Mouse (Mus musculus) intestine, embryonic 15.5 days (tissue): ENCODE measurements around the gene Ugt1a10. TPM values are rescaled to one million over a fixed set of nuclear protein-coding genes. Genes with fewer than 3 reads are reported as not detected.

ENCODE experiments used
- ATAC-seq: fragments of 200-750 bp; cut with Nextera tagmentation; 2 replicates; pipeline ENCODE4 v1.8.0; 2017; ENCODE audit warnings: moderate TSS enrichment, moderate library complexity
- H3K27ac ChIP-seq: fragments of 300-500 bp; sonication (generic); 2 replicates; pipeline ENCODE4 v1.5.1; 2015; ENCODE audit warnings: mild to moderate bottlenecking, inconsistent platforms
- H3K27me3 ChIP-seq: fragments of 300-500 bp; sonication (generic); replicated peaks from 2 replicates; pipeline ENCODE4 v1.6.1; 2015; ENCODE audit warnings: inconsistent platforms
- H3K36me3 ChIP-seq: fragments of 300-500 bp; sonication (generic); 2 replicates; pipeline ENCODE4 v1.6.1; 2015; ENCODE audit warnings: inconsistent platforms
- H3K4me1 ChIP-seq: fragments of 300-500 bp; sonication (generic); replicated peaks from 2 replicates; pipeline ENCODE4 v1.6.1; 2015; ENCODE audit warnings: inconsistent platforms
- H3K4me2 ChIP-seq: fragments of 300-500 bp; sonication (generic); replicated peaks from 2 replicates; pipeline ENCODE4 v1.6.1; 2015; ENCODE audit warnings: mild to moderate bottlenecking, inconsistent platforms
- H3K4me3 ChIP-seq: fragments of 300-500 bp; sonication (generic); replicated peaks from 2 replicates; pipeline ENCODE4 v1.5.1; 2015; ENCODE audit warnings: inconsistent platforms
- H3K9ac ChIP-seq: fragments of 300-500 bp; sonication (generic); 2 replicates; pipeline ENCODE4 v1.6.1; 2015; ENCODE audit warnings: inconsistent platforms
- H3K9me3 ChIP-seq: fragments of 300-500 bp; sonication (generic); 2 replicates; pipeline ENCODE4 v1.6.1; 2016; ENCODE audit warnings: inconsistent platforms
- WGBS: fragments of 180-500 bp; shearing (Covaris S2); methylation state at CpG from one replicate; pipeline ENCODE4 v1.1.7; 2015; 5-methylcytosine and 5-hydroxymethylcytosine counted together
- polyA plus RNA-seq: library from polyadenylated mRNA; unstranded; fragments of >200 nt; fragmentation: Nextera tagmentation; extraction: Ambion mirVana; gene quantifications from 2 replicates; pipeline ENCODE4 v1.2.1, GENCODE M21; 2015

Ugt1a10 gene
- polyA plus RNA-seq, 1 experiment from 2014 or later: not detected

GRCm38 (mm10) chr1:88243861-88244260 is 188.7 kb downstream of the Ugt1a10 start:
- Histone ChIP-seq H3K4me3 (no peak overlapping the region), H3K36me3 (no peaks in the 10 kb centered on the region), H3K9me3 (peaks cover 33% of the 10 kb centered on the region), H3K9ac (no peak overlapping the region), H3K27ac (no peak overlapping the region), H3K4me1 (no peaks in the 10 kb centered on the region), H3K4me2 (no peak overlapping the region), H3K27me3 (no peaks in the 10 kb centered on the region)
- no peak for ATAC-seq
- 62% methylated on average over 5 of the region's 5 CpGs for WGBS

GRCm38 (mm10) chr1:88245881-88246280 is 190.7 kb downstream of the Ugt1a10 start:
- Histone ChIP-seq H3K36me3 (no peaks in the 10 kb centered on the region), H3K9me3 (peaks cover 20% of the 10 kb centered on the region)
- 0 out of 2 replicates have a peak, but pooled peaks have one; percentile 3 for ATAC-seq

GRCm38 (mm10) chr1:88246386-88246785 is 191.2 kb downstream of the Ugt1a10 start:
- Histone ChIP-seq H3K4me3 (no peak overlapping the region), H3K27me3 (no peaks in the 10 kb centered on the region), H3K9ac (no peak overlapping the region), H3K4me1 (no peaks in the 10 kb centered on the region), H3K4me2 (no peak overlapping the region), H3K9me3 (peaks cover 17% of the 10 kb centered on the region), H3K27ac (no peak overlapping the region), H3K36me3 (no peaks in the 10 kb centered on the region)
- 49% methylated on average over 6 of the region's 6 CpGs for WGBS
- no peak for ATAC-seq

More at GRCm38 (mm10) chr1:88245881-88246280, 190.7 kb downstream of the Ugt1a10 start:
- Histone ChIP-seq H3K27me3 (no peaks in the 10 kb centered on the region), H3K4me3 (no peak overlapping the region), H3K9ac (no peak overlapping the region), H3K4me1 (no peaks in the 10 kb centered on the region), H3K4me2 (no peak overlapping the region), H3K27ac (no peak overlapping the region)
- WGBS: 79% methylated on average over 6 of the region's 6 CpGs

GRCm38 (mm10) chr1:88247660-88248059 is 192.5 kb downstream of the Ugt1a10 start:
- Histone ChIP-seq H3K9me3 (peaks cover 12% of the 10 kb centered on the region), H3K36me3 (no peaks in the 10 kb centered on the region), H3K4me2 (no peak overlapping the region), H3K27ac (no peak overlapping the region), H3K27me3 (no peaks in the 10 kb centered on the region), H3K9ac (no peak overlapping the region), H3K4me1 (no peaks in the 10 kb centered on the region), H3K4me3 (no peak overlapping the region)
- 53% methylated on average over 2 of the region's 2 CpGs for WGBS
- no peak for ATAC-seq

- no peaks in the 10 kb centered on the region for H3K27me3 ChIP-seq
- no peak overlapping the region for H3K9ac ChIP-seq
- H3K36me3 ChIP-seq: no peaks in the 10 kb centered on the region
- H3K4me3 ChIP-seq: no peak overlapping the region
- ATAC-seq: no peak
- 70% methylated on average over 4 of the region's 4 CpGs for WGBS
- no peak overlapping the region for H3K4me2 ChIP-seq
- no peak overlapping the region for H3K27ac ChIP-seq
- peaks cover 8% of the 10 kb centered on the region; the same call in 1 of the 2 replicates for H3K9me3 ChIP-seq
- H3K4me1 ChIP-seq: no peaks in the 10 kb centered on the region
Measured at GRCm38 (mm10) chr1:88248658-88249057, 193.5 kb downstream of the Ugt1a10 start.

GRCm38 (mm10) chr1:88249596-88249995 is 194.4 kb downstream of the Ugt1a10 start:
- Histone ChIP-seq H3K27me3 (no peaks in the 10 kb centered on the region), H3K9ac (no peak overlapping the region), H3K4me1 (no peaks in the 10 kb centered on the region), H3K36me3 (no peaks in the 10 kb centered on the region), H3K4me3 (no peak overlapping the region), H3K4me2 (no peak overlapping the region), H3K9me3 (peaks cover 3% of the 10 kb centered on the region; the same call in 1 of the 2 replicates), H3K27ac (no peak overlapping the region)
- 78% methylated on average over 7 of the region's 7 CpGs for WGBS
- ATAC-seq: no peak

GRCm38 (mm10) chr1:88250023-88250422 is 194.8 kb downstream of the Ugt1a10 start:
- 81% methylated on average over 5 of the region's 5 CpGs for WGBS
- Histone ChIP-seq H3K4me3 (no peak overlapping the region), H3K4me2 (no peak overlapping the region), H3K9me3 (peaks cover 5% of the 10 kb centered on the region; the same call in 1 of the 2 replicates), H3K9ac (no peak overlapping the region), H3K27ac (no peak overlapping the region), H3K4me1 (no peaks in the 10 kb centered on the region), H3K27me3 (no peaks in the 10 kb centered on the region), H3K36me3 (no peaks in the 10 kb centered on the region)
- ATAC-seq: no peak

- Histone ChIP-seq H3K9ac (no peak overlapping the region), H3K36me3 (no peaks in the 10 kb centered on the region), H3K4me2 (no peak overlapping the region), H3K27me3 (no peaks in the 10 kb centered on the region), H3K4me1 (no peaks in the 10 kb centered on the region), H3K9me3 (0 out of 2 replicates have a peak, but pooled peaks cover 9% of the 10 kb centered on the region), H3K4me3 (no peak overlapping the region), H3K27ac (no peak overlapping the region)
- 72% methylated on average over 8 of the region's 8 CpGs for WGBS
- peak; percentile 13 for ATAC-seq
Measured at GRCm38 (mm10) chr1:88253106-88253505, 197.9 kb downstream of the Ugt1a10 start.

- no peaks in the 10 kb centered on the region for H3K27me3 ChIP-seq
- H3K4me2 ChIP-seq: no peak overlapping the region
- H3K27ac ChIP-seq: no peak overlapping the region
- 71% methylated on average over 6 of the region's 6 CpGs for WGBS
- H3K36me3 ChIP-seq: no peaks in the 10 kb centered on the region
- H3K4me3 ChIP-seq: no peak overlapping the region
- H3K9ac ChIP-seq: no peak overlapping the region
- no peaks in the 10 kb centered on the region for H3K4me1 ChIP-seq
- peak; percentile 36 for ATAC-seq
- 0 out of 2 replicates have a peak, but pooled peaks cover 9% of the 10 kb centered on the region for H3K9me3 ChIP-seq
Measured at GRCm38 (mm10) chr1:88253540-88253939, 198.4 kb downstream of the Ugt1a10 start.

- H3K9ac ChIP-seq: no peak overlapping the region
- no peak for ATAC-seq
- no peak overlapping the region for H3K4me2 ChIP-seq
- H3K36me3 ChIP-seq: 0 out of 2 replicates have a peak, but pooled peaks cover 1% of the 10 kb centered on the region
- WGBS: 84% methylated on average over 12 of the region's 12 CpGs
- H3K4me1 ChIP-seq: 0 out of 2 replicates have a peak, but pooled peaks cover 8% of the 10 kb centered on the region
- H3K4me3 ChIP-seq: no peak overlapping the region
- H3K27ac ChIP-seq: no peak overlapping the region
- H3K9me3 ChIP-seq: 0 out of 2 replicates have a peak, but pooled peaks cover 9% of the 10 kb centered on the region
- no peaks in the 10 kb centered on the region for H3K27me3 ChIP-seq
Measured at GRCm38 (mm10) chr1:88254793-88255465, 199.7 kb downstream of the Ugt1a10 start.

GRCm38 (mm10) chr1:88255466-88255857 is 200.3 kb downstream of the Ugt1a10 start:
- WGBS: 51% methylated on average over 2 of the region's 2 CpGs
- Histone ChIP-seq H3K27me3 (no peaks in the 10 kb centered on the region), H3K27ac (no peak overlapping the region), H3K36me3 (peaks cover 6% of the 10 kb centered on the region), H3K9ac (no peak overlapping the region), H3K4me3 (no peak overlapping the region), H3K4me2 (no peak overlapping the region), H3K9me3 (0 out of 2 replicates have a peak, but pooled peaks cover 9% of the 10 kb centered on the region), H3K4me1 (peaks cover 12% of the 10 kb centered on the region; the same call in 1 of the 2 replicates)
- ATAC-seq: no peak

GRCm38 (mm10) chr1:88255989-88256754 is 201.0 kb downstream of the Ugt1a10 start:
- Histone ChIP-seq H3K4me3 (no peak overlapping the region), H3K4me2 (no peak overlapping the region), H3K9ac (no peak overlapping the region), H3K27me3 (no peaks in the 10 kb centered on the region), H3K4me1 (peaks cover 12% of the 10 kb centered on the region; the same call in 1 of the 2 replicates), H3K27ac (no peak overlapping the region), H3K9me3 (0 out of 2 replicates have a peak, but pooled peaks cover 9% of the 10 kb centered on the region), H3K36me3 (peaks cover 14% of the 10 kb centered on the region)
- 79% methylated on average over 13 of the region's 13 CpGs for WGBS
- no peak for ATAC-seq
